Mouse (Mus musculus): ENCODE measurements around the gene Ndrg3. TPM values are rescaled to one million over a fixed set of nuclear protein-coding genes. Genes with fewer than 3 reads are reported as not detected.

The Ndrg3 gene
- polyA plus RNA-seq, 1 experiment from 2014 or later = 81.6 TPM

Other genes starting within 250 kb of the Ndrg3 start
- 33.0 and 37.4 TPM in 2 replicates for gene Myl9, start 216.6 kb downstream of the Ndrg3 start, polyA plus RNA-seq (2015; fragmentation: Nextera tagmentation; extraction: Ambion mirVana)
- gene Tgif2, start 152.0 kb downstream of the Ndrg3 start, polyA plus RNA-seq (2015; fragmentation: Nextera tagmentation; extraction: Ambion mirVana) = 35.2 and 44.5 TPM in 2 replicates
- gene 4930518I15Rik, start 134.1 kb downstream of the Ndrg3 start, polyA plus RNA-seq (2015; fragmentation: Nextera tagmentation; extraction: Ambion mirVana) = 13.0 and 15.4 TPM in 2 replicates
- gene Rab5if, start 128.9 kb downstream of the Ndrg3 start, polyA plus RNA-seq (2015; fragmentation: Nextera tagmentation; extraction: Ambion mirVana) = 143 and 158 TPM in 2 replicates
- 0.15 and 0.27 TPM in 2 replicates for gene Sla2, start 104.9 kb downstream of the Ndrg3 start, polyA plus RNA-seq (2015; fragmentation: Nextera tagmentation; extraction: Ambion mirVana)
- gene Dsn1, start 15.1 kb upstream of the Ndrg3 start, polyA plus RNA-seq (2015; fragmentation: Nextera tagmentation; extraction: Ambion mirVana) = 18.0 and 18.7 TPM in 2 replicates
- gene Soga1, start 87.2 kb upstream of the Ndrg3 start, polyA plus RNA-seq (2015; fragmentation: Nextera tagmentation; extraction: Ambion mirVana) = 6.2 and 6.4 TPM in 2 replicates
- not detected in 2 replicates for gene Tldc2, start 95.0 kb upstream of the Ndrg3 start, polyA plus RNA-seq (2015; fragmentation: Nextera tagmentation; extraction: Ambion mirVana)
- gene Samhd1, start 143.2 kb upstream of the Ndrg3 start, polyA plus RNA-seq (2015; fragmentation: Nextera tagmentation; extraction: Ambion mirVana) = 10.9 and 12.1 TPM in 2 replicates
- gene Rbl1, start 212.5 kb upstream of the Ndrg3 start, polyA plus RNA-seq (2015; fragmentation: Nextera tagmentation; extraction: Ambion mirVana) = 13.8 and 14.0 TPM in 2 replicates